Mouse (Mus musculus): ENCODE data around the gene Nup210l. TPM values are rescaled to one million over a fixed set of nuclear protein-coding genes. Genes with fewer than 3 reads are reported as not detected.
"Not testable (repeated sequence)": the region's sequence is repeated elsewhere in the genome, so short reads cannot be mapped to it uniquely, and the experiment has no call there.

The Nup210l gene
- polyA plus RNA-seq, 1 experiment from 2014 or later = 0.40 TPM

DNA sequence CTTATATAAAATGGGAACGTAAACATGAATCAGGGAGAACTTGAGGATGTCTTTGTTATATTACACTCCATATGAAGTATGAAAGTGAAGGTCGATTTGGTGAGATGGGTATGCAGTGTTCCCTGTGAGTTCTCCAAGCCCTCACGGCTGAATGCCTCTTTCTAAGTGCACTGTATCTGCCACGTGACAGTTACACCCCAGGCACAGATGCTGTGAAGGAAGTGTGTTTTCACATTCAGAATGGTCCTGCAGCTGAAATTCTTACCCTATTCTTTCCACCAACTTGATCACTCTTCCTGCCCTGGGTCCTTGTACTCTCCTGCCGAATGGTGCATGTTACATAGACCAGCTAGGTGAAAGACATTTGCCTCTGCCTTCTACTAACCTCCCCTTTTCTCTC lies 6.0 kb upstream of the Nup210l start:
- peaks cover 72% of the 10 kb centered on the region for H3K36me3 ChIP-seq
- H3K4me1 ChIP-seq (replicated peaks) = peaks cover 8% of the 10 kb centered on the region
- no peaks in the 10 kb centered on the region for H3K27me3 ChIP-seq (replicated peaks)
- H3K9me3 ChIP-seq (replicated peaks) = no peaks in the 10 kb centered on the region
- no peak overlapping the region for H3K4me2 ChIP-seq
- no peak overlapping the region for H3K27ac ChIP-seq (ENCODE audit: poor library complexity, severe bottlenecking)
- H3K9ac ChIP-seq = no peak overlapping the region
- 79% methylated on average over 5 of the region's 5 CpGs for WGBS
- ATAC-seq (ENCODE audit: insufficient number of reproducible peaks, low FRiP score) = no peak
- H3K4me3 ChIP-seq = no peak overlapping the region

DNA sequence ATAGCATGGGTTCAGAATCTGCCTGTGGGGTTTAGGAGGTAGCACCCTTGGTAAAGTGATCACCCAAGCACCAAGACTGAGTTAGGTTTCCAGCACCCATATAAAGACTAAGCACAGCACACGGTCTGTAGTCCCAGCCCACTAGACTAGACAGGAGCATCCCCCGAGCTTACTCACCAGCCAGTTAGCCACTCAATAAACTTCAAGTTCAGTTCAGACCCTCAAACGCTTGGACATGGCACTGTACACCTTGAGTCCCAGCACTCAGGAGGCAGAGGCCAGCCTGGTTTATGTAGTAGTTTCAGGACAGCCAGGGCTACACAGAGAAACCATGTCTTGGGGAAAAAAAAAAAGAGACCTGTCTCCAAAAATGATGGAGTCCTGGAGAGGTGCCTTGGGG lies 2.9 kb upstream of the Nup210l start:
- no peak overlapping the region for H3K4me3 ChIP-seq
- H3K4me1 ChIP-seq (replicated peaks) = no peaks in the 10 kb centered on the region
- no peak overlapping the region for H3K27ac ChIP-seq (ENCODE audit: poor library complexity, severe bottlenecking)
- no peak for ATAC-seq (ENCODE audit: insufficient number of reproducible peaks, low FRiP score)
- H3K9ac ChIP-seq = no peak overlapping the region
- no peaks in the 10 kb centered on the region for H3K9me3 ChIP-seq (replicated peaks)
- peaks cover 44% of the 10 kb centered on the region for H3K36me3 ChIP-seq
- H3K27me3 ChIP-seq (replicated peaks) = no peaks in the 10 kb centered on the region
- 86% methylated on average over 3 of the region's 3 CpGs for WGBS
- H3K4me2 ChIP-seq = no peak overlapping the region

DNA sequence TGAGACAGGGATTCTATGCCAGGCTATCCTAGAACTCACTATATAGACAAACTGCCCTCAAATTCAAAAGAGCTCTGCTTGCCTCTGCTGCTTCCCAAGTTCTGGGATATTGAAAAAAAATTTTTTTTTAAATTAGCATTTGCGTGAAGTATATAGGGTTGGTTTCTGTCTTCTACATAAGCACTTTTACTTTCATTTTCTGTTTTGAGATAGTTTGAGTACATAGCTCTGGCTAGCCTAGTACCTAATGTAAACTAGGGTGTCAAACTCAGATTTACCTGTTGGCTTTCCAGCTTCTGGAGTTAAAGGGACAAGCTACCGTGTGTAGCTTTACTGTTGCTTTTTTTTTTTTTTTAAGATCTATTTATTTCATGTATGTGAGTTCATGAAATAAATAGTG lies 2.3 kb upstream of the Nup210l start:
- Histone ChIP-seq H3K4me1 (replicated peaks) (no peaks in the 10 kb centered on the region), H3K9ac (no peak overlapping the region), H3K27me3 (replicated peaks) (no peaks in the 10 kb centered on the region), H3K4me2 (no peak overlapping the region), H3K36me3 (peaks cover 39% of the 10 kb centered on the region), H3K27ac (ENCODE audit: poor library complexity, severe bottlenecking) (no peak overlapping the region), H3K9me3 (replicated peaks) (no peaks in the 10 kb centered on the region), H3K4me3 (no peak overlapping the region)
- no peak for ATAC-seq (ENCODE audit: insufficient number of reproducible peaks, low FRiP score)
- WGBS = 93% methylated on average over 2 of the region's 2 CpGs

DNA sequence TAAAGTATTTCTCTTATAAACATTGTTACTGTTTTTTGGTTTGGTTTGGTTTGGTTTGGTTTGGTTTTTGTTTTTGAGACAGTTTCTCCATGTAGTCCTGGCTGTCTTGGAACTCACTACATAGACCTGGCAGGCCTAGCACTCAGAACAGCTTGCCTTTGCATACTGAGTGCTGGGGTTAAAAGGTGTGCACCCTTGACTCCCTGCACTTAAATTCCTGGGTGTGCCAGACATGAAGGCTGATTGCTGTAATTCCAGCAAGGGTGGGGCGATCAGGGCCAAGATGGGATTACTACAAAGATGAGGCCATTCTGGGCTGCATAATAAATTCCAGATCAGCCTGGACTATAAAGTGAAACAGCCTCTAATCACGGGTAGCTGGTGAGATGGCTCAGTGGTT lies 1.7 kb upstream of the Nup210l start:
- no peak overlapping the region for H3K4me3 ChIP-seq
- H3K36me3 ChIP-seq = peaks cover 37% of the 10 kb centered on the region

DNA sequence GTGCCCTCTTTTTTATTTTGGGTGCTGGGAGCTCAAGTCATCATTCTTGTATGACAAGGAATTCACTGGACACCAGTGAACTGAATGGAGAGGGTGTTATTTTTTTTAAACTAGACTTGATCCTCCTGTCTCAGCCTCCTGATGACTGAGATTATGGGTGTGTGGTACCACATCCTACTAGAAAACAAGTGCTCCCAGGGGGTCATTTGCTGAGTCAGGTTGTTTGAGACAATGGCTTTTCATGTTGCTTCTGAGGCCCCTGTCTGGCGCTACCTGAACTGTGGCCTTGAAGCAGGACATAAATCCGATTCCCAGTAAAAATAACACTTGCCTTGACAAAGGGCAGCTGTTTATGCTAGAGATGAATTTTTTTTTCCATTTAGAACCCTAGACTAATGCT lies 756 bp upstream of the Nup210l start:
- H3K9ac ChIP-seq = no peak overlapping the region
- H3K4me3 ChIP-seq = no peak overlapping the region
- WGBS = 82% methylated on average over 2 of the region's 2 CpGs
- H3K4me2 ChIP-seq = no peak overlapping the region
- ATAC-seq (ENCODE audit: insufficient number of reproducible peaks, low FRiP score) = no peak
- H3K27ac ChIP-seq (ENCODE audit: poor library complexity, severe bottlenecking) = no peak overlapping the region
- peaks cover 27% of the 10 kb centered on the region for H3K36me3 ChIP-seq
- no peaks in the 10 kb centered on the region for H3K9me3 ChIP-seq (replicated peaks)
- no peaks in the 10 kb centered on the region for H3K27me3 ChIP-seq (replicated peaks)
- H3K4me1 ChIP-seq (replicated peaks) = no peaks in the 10 kb centered on the region

More for the DNA sequence above, 1.7 kb upstream of the Nup210l start:
- Histone ChIP-seq H3K9ac (no peak overlapping the region), H3K9me3 (replicated peaks) (no peaks in the 10 kb centered on the region), H3K4me1 (replicated peaks) (no peaks in the 10 kb centered on the region), H3K27me3 (replicated peaks) (no peaks in the 10 kb centered on the region), H3K4me2 (no peak overlapping the region), H3K27ac (ENCODE audit: poor library complexity, severe bottlenecking) (no peak overlapping the region)
- 80% methylated on average over 2 of the region's 2 CpGs for WGBS
- no peak for ATAC-seq (ENCODE audit: insufficient number of reproducible peaks, low FRiP score)

DNA sequence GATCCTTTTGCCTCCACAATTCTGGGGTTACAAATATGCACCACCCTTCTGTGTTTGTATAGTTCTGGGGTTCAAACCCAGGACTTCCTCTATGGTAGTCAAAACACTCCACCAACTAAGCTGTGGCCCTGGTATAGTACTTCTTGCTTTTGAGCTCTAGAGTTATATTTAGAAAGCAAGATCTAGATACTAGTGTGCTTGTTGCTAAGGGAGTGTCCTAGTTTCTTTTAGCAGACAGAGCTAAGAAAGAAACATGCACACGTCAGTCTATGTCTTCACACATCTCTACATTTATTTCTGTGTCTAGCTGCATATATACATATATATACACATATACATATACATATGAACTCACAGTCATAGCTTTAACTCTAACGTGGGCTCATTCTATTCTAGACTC lies 7.8 kb downstream of the Nup210l start:
- Histone ChIP-seq H3K4me2 (no peak overlapping the region), H3K36me3 (no peaks in the 10 kb centered on the region), H3K9ac (no peak overlapping the region), H3K9me3 (replicated peaks) (no peaks in the 10 kb centered on the region), H3K4me1 (replicated peaks) (0 out of 2 replicates have a peak, but pooled peaks cover 3% of the 10 kb centered on the region), H3K27me3 (replicated peaks) (no peaks in the 10 kb centered on the region), H3K4me3 (no peak overlapping the region), H3K27ac (ENCODE audit: poor library complexity, severe bottlenecking) (no peak overlapping the region; the same call in 1 of the 2 replicates)
- no peak for ATAC-seq (ENCODE audit: insufficient number of reproducible peaks, low FRiP score)
- 46% methylated on average over 2 of the region's 2 CpGs for WGBS

DNA sequence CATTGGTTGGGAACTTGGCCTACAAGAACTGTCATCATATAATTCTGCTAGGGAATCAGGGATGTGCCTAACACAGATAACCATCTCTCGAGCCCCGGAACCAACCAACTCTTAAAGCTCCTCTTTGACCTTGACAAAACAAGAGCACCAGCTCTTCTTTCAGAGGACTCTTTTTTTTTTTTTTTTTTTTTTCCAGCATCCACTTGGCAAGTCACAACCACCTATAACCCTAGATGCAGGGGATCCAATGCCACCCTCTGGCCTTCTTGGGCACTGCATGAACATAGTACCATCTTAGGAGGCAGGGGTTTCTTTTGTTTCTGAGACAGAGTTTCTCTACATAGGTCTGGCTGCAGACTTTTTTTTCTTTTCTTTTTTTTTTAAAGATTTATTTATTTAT lies 10.4 kb downstream of the Nup210l start:
- H3K4me2 ChIP-seq = no peak overlapping the region
- H3K27me3 ChIP-seq (replicated peaks) = no peaks in the 10 kb centered on the region
- no peaks in the 10 kb centered on the region for H3K9me3 ChIP-seq (replicated peaks)
- no peak for ATAC-seq (ENCODE audit: insufficient number of reproducible peaks, low FRiP score)
- no peak overlapping the region for H3K9ac ChIP-seq
- H3K4me1 ChIP-seq (replicated peaks) = 0 out of 2 replicates have a peak, but pooled peaks cover 3% of the 10 kb centered on the region
- no peak overlapping the region for H3K27ac ChIP-seq (ENCODE audit: poor library complexity, severe bottlenecking)
- no peaks in the 10 kb centered on the region for H3K36me3 ChIP-seq
- 73% methylated on average over 2 of the region's 2 CpGs for WGBS
- no peak overlapping the region for H3K4me3 ChIP-seq

DNA sequence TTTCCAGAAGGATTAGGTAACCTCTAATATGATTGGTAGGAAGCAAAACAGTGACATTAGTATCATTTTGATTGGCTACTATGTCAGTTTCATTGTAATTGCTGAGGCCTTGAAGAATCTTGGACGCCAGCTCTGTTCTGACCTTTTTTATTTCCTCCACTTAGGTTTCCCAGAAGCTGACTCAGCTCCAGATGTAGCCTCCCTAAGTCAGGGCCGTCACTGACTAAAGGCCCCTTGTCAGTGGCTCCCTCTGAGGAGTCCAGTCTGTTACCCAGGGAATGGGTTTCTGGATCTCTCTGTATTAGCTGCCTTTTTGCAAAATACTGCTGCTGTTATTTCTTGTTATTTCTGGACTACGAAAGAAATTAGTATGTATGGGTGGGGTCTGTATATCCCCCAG lies 11.6 kb downstream of the Nup210l start:
- WGBS = 76% methylated on average over 3 of the region's 3 CpGs
- H3K9me3 ChIP-seq (replicated peaks) = no peaks in the 10 kb centered on the region
- no peak overlapping the region for H3K4me3 ChIP-seq
- H3K27me3 ChIP-seq (replicated peaks) = no peaks in the 10 kb centered on the region
- ATAC-seq (ENCODE audit: insufficient number of reproducible peaks, low FRiP score) = no peak
- H3K4me1 ChIP-seq (replicated peaks) = 0 out of 2 replicates have a peak, but pooled peaks cover 3% of the 10 kb centered on the region
- H3K9ac ChIP-seq = no peak overlapping the region
- H3K27ac ChIP-seq (ENCODE audit: poor library complexity, severe bottlenecking) = no peak overlapping the region
- no peak overlapping the region for H3K4me2 ChIP-seq
- no peaks in the 10 kb centered on the region for H3K36me3 ChIP-seq

DNA sequence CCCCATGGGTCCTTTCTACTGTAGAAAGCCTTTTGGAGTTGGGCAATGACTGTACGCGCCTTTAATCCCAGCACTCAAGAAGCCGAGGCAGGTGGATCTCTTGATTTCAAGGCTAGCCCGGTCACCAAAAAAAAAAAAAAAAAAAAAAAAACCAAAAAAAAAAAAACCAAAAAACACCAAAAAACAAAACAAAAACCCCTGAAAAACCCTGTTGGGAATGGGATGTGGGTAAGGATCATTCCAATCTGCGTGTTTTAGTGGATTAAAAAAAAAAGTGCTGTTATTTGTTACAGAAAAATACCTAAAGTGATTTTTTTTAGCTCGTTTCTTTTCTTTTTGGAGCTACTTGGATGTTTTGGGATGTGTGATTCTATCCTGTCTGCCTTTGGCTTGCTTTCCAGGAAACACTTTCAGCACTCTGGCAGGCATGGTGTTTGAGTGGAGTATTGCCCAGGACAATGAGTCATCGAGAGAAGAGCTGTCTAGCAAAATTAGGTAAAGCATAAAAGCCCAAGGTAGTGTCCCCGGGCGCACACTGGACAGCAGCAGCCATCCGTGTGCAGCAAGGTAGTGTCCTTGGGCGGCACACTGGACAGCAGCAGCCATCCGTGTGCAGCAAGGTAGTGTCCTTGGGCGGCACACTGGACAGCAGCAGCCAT lies 14.3 kb downstream of the Nup210l start:
- H3K4me1 ChIP-seq (replicated peaks) = no peaks in the 10 kb centered on the region

DNA sequence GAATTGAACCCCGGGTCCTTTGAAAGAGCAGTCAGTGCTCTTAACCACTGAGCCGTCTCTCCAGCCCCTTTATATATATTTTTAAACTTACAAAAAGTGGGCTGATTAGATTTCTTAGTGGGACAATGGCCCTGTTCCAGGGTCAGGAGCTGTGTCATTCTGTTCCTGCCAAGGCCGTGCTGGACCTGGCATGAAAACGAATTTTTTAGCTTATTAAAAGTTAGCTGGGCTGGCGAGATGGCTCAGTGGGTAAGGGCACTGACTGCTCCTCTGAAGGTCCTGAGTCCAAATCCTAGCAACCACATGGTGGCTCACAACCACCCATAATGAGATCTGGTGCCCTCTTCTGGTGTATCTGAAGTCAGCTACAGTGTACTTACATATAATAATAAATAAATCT lies 18.1 kb downstream of the Nup210l start:
- H3K27ac ChIP-seq (ENCODE audit: poor library complexity, severe bottlenecking); H3K27me3 ChIP-seq (replicated peaks); H3K4me2 ChIP-seq; H3K4me1 ChIP-seq (replicated peaks); H3K4me3 ChIP-seq; ATAC-seq (ENCODE audit: insufficient number of reproducible peaks, low FRiP score); H3K36me3 ChIP-seq; H3K9ac ChIP-seq; H3K9me3 ChIP-seq (replicated peaks): not testable (repeated sequence)
- WGBS = 81% methylated on average over 5 of the region's 5 CpGs

More for the DNA sequence above, 14.3 kb downstream of the Nup210l start:
- no peak overlapping the region for H3K27ac ChIP-seq (ENCODE audit: poor library complexity, severe bottlenecking)
- H3K4me2 ChIP-seq = no peak overlapping the region
- no peak overlapping the region for H3K9ac ChIP-seq
- no peaks in the 10 kb centered on the region for H3K36me3 ChIP-seq
- H3K27me3 ChIP-seq (replicated peaks) = no peaks in the 10 kb centered on the region
- no peak for ATAC-seq (ENCODE audit: insufficient number of reproducible peaks, low FRiP score)
- no peaks in the 10 kb centered on the region for H3K9me3 ChIP-seq (replicated peaks)
- 86% methylated on average over 13 of the region's 13 CpGs for WGBS
- no peak overlapping the region for H3K4me3 ChIP-seq

DNA sequence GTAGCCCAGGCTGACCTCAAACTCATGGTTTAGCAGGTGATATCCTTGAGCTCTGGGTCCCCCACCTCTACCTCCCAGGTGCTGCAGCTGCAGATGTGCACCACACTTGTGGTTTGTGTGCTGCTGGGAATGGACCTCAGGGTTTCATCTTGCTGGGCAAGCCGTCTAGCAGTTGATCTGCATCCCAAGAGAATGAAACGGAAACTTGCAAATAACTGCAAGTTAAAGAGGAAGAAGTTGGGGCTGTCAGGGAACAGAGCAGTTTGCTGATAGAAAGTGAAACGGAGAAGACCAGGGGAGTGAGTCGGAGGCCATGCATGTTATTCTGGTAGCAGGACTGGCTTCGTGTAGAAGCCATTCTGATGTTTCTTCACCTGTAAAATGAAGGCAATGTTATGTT lies 21.8 kb downstream of the Nup210l start:
- H3K9me3 ChIP-seq (replicated peaks) = no peaks in the 10 kb centered on the region
- H3K4me2 ChIP-seq = no peak overlapping the region
- no peak overlapping the region for H3K4me3 ChIP-seq
- no peaks in the 10 kb centered on the region for H3K27me3 ChIP-seq (replicated peaks)
- H3K27ac ChIP-seq (ENCODE audit: poor library complexity, severe bottlenecking) = no peak overlapping the region
- H3K36me3 ChIP-seq = no peaks in the 10 kb centered on the region
- H3K9ac ChIP-seq = no peak overlapping the region
- H3K4me1 ChIP-seq (replicated peaks) = no peaks in the 10 kb centered on the region
- 66% methylated on average over 5 of the region's 5 CpGs for WGBS
- ATAC-seq (ENCODE audit: insufficient number of reproducible peaks, low FRiP score) = no peak

DNA sequence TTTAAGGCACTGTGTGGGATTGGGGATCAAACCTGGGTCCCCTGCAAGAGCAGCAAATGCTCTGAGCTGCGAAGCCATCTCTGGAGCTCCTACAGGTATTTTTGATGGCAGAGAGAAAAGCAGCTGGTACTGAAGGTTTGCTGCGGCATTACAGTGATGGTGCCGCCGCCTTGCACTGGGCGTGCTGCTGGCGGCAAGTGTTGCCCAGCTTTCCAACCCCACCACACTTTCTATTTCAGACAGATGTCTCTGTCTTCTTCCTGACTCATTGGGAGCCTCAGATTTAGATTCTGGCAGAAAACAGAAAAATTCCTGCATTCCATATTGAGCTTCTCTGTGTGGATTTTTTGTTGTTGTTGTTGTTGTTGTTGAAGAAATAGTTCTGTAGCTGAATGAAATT lies 23.9 kb downstream of the Nup210l start:
- WGBS = 90% methylated on average over 6 of the region's 6 CpGs
- Histone ChIP-seq H3K4me2 (no peak overlapping the region), H3K4me1 (replicated peaks) (no peaks in the 10 kb centered on the region), H3K9me3 (replicated peaks) (no peaks in the 10 kb centered on the region), H3K27me3 (replicated peaks) (no peaks in the 10 kb centered on the region), H3K27ac (ENCODE audit: poor library complexity, severe bottlenecking) (no peak overlapping the region), H3K4me3 (no peak overlapping the region), H3K36me3 (no peaks in the 10 kb centered on the region), H3K9ac (no peak overlapping the region)
- ATAC-seq (ENCODE audit: insufficient number of reproducible peaks, low FRiP score) = no peak
